Mouse (Mus musculus) kidney, adult 11 months (tissue): ENCODE results near the gene Cysltr1.
A peak's percentile ranks its signal among the peaks of the same experiment; 100 is the strongest.

Source experiments
- DNase-seq: peaks from one replicate; pipeline ENCODE4 v3.0.0; 2022

Cysltr1 gene

GRCm38 (mm10) chrX:106603386-106603785 is at the start of gene Cysltr1:
Gene Cysltr1 (minus strand): TSS chrX:106603679.
- peak; percentile 8 for DNase-seq

GRCm38 (mm10) chrX:106634799-106635541 is 31.5 kb upstream of the Cysltr1 start:
- no peak for DNase-seq

- DNase-seq, result no peak
These were observed 30.1 kb upstream of the Cysltr1 start for GRCm38 (mm10) chrX:106633543-106633942.

- DNase-seq, result no peak
These were observed 25.0 kb upstream of the Cysltr1 start for GRCm38 (mm10) chrX:106628514-106628913.

GRCm38 (mm10) chrX:106623667-106624066 is 20.2 kb upstream of the Cysltr1 start:
- no peak for DNase-seq

GRCm38 (mm10) chrX:106622512-106622911 is 19.0 kb upstream of the Cysltr1 start:
- no peak for DNase-seq

- DNase-seq, result no peak
These were observed 763 bp downstream of the Cysltr1 start for GRCm38 (mm10) chrX:106602574-106603258.

GRCm38 (mm10) chrX:106595904-106596303 is 7.6 kb downstream of the Cysltr1 start:
- DNase-seq, result no peak

- no peak for DNase-seq
These were observed 9.6 kb downstream of the Cysltr1 start for GRCm38 (mm10) chrX:106593914-106594313.

GRCm38 (mm10) chrX:106582886-106583285 is 20.6 kb downstream of the Cysltr1 start, which contains the start of gene Gm5127:
Gene Gm5127 (plus strand): TSS chrX:106583186.
- DNase-seq, result no peak

GRCm38 (mm10) chrX:106582197-106582596 is 21.3 kb downstream of the Cysltr1 start:
- DNase-seq, result no peak

GRCm38 (mm10) chrX:106580410-106580809 is 23.1 kb downstream of the Cysltr1 start:
- DNase-seq, result no peak

GRCm38 (mm10) chrX:106578966-106579365 is 24.5 kb downstream of the Cysltr1 start:
- no peak for DNase-seq

- no peak for DNase-seq
These were observed 48.0 kb downstream of the Cysltr1 start for GRCm38 (mm10) chrX:106555457-106555856.

GRCm38 (mm10) chrX:106536359-106536758 is 67.1 kb downstream of the Cysltr1 start:
- no peak for DNase-seq
